Mouse (Mus musculus) liver, adult 2 months (tissue): ENCODE measurements around the gene Rorb.

ENCODE experiments used
- CTCF ChIP-seq: fragments of 200-500 bp; IDR thresholded peaks from 2 replicates; pipeline ENCODE4 v1.5.1; 2011; ENCODE audit warnings: low read depth, low read length, control low read depth
- POLR2A ChIP-seq: fragments of 200-500 bp; IDR thresholded peaks from 2 replicates; pipeline ENCODE4 v1.6.1; 2011; ENCODE audit warnings: low read length, control low read depth; ENCODE audit not compliant: insufficient read depth; ENCODE audit errors: extremely low read depth

- no peak for TF ChIP-seq CTCF
- TF ChIP-seq POLR2A: no peak
These were observed 36.2 kb downstream of the Rorb start for GRCm38 (mm10) chr19:19074756-19075155.
